Mouse (Mus musculus): Measurements from ENCODE around the gene Msantd1. TPM values are rescaled to one million over a fixed set of nuclear protein-coding genes. Genes with fewer than 3 reads are reported as not detected.

The Msantd1 gene
- polyA plus RNA-seq, 1 experiment from 2014 or later: 3.9 TPM

GRCm38 (mm10) chr5:34918785-34919184 is 11.0 kb downstream of the Msantd1 start:
- Histone ChIP-seq H3K4me2 (ENCODE audit: low read depth, low read length) (no peak overlapping the region), H3K36me3 (ENCODE audit: control insufficient read depth, insufficient read depth, low read length) (no peaks in the 10 kb centered on the region), H3K4me1 (ENCODE audit: control insufficient read depth, insufficient read depth, low read length) (peaks cover 3% of the 10 kb centered on the region; the same call in 1 of the 2 replicates), H3K27ac (ENCODE audit: low read depth, low read length) (no peak overlapping the region), H3K9me3 (ENCODE audit: control insufficient read depth, low read length) (no peaks in the 10 kb centered on the region), H3K4me3 (ENCODE audit: low read depth, low read length) (no peak overlapping the region), H3K9ac (replicated peaks; ENCODE audit: low read depth, low read length) (no peak overlapping the region), H3K27me3 (ENCODE audit: control insufficient read depth, insufficient read depth, low read length) (no peaks in the 10 kb centered on the region)
- no peak for ATAC-seq (ENCODE audit: low read depth)
- 87% methylated on average over 3 of the region's 3 CpGs for WGBS

GRCm38 (mm10) chr5:34922531-34922930 is 14.7 kb downstream of the Msantd1 start:
- H3K9ac ChIP-seq (replicated peaks; ENCODE audit: low read depth, low read length): no peak overlapping the region
- H3K4me1 ChIP-seq (ENCODE audit: control insufficient read depth, insufficient read depth, low read length): no peaks in the 10 kb centered on the region
- no peaks in the 10 kb centered on the region for H3K36me3 ChIP-seq (ENCODE audit: control insufficient read depth, insufficient read depth, low read length)
- no peak overlapping the region for H3K27ac ChIP-seq (ENCODE audit: low read depth, low read length)
- WGBS: 10% methylated on average over 6 of the region's 6 CpGs
- no peaks in the 10 kb centered on the region for H3K27me3 ChIP-seq (ENCODE audit: control insufficient read depth, insufficient read depth, low read length)
- H3K4me3 ChIP-seq (ENCODE audit: low read depth, low read length): no peak overlapping the region
- ATAC-seq (ENCODE audit: low read depth): no peak
- H3K4me2 ChIP-seq (ENCODE audit: low read depth, low read length): no peak overlapping the region
- H3K9me3 ChIP-seq (ENCODE audit: control insufficient read depth, low read length): no peaks in the 10 kb centered on the region

- Histone ChIP-seq H3K36me3 (ENCODE audit: control insufficient read depth, insufficient read depth, low read length) (no peaks in the 10 kb centered on the region), H3K4me2 (ENCODE audit: low read depth, low read length) (no peak overlapping the region), H3K4me1 (ENCODE audit: control insufficient read depth, insufficient read depth, low read length) (no peaks in the 10 kb centered on the region), H3K27me3 (ENCODE audit: control insufficient read depth, insufficient read depth, low read length) (no peaks in the 10 kb centered on the region), H3K9ac (replicated peaks; ENCODE audit: low read depth, low read length) (no peak overlapping the region), H3K4me3 (ENCODE audit: low read depth, low read length) (no peak overlapping the region), H3K9me3 (ENCODE audit: control insufficient read depth, low read length) (no peaks in the 10 kb centered on the region), H3K27ac (ENCODE audit: low read depth, low read length) (no peak overlapping the region)
- no peak for ATAC-seq (ENCODE audit: low read depth)
- 96% methylated on average over 4 of the region's 4 CpGs for WGBS
These were observed 16.1 kb downstream of the Msantd1 start for GRCm38 (mm10) chr5:34923920-34924319.

- WGBS: 91% methylated on average over 7 of the region's 7 CpGs
- no peaks in the 10 kb centered on the region for H3K36me3 ChIP-seq (ENCODE audit: control insufficient read depth, insufficient read depth, low read length)
- H3K4me3 ChIP-seq (ENCODE audit: low read depth, low read length): no peak overlapping the region
- H3K4me2 ChIP-seq (ENCODE audit: low read depth, low read length): no peak overlapping the region
- H3K9ac ChIP-seq (replicated peaks; ENCODE audit: low read depth, low read length): no peak overlapping the region
- no peak overlapping the region for H3K27ac ChIP-seq (ENCODE audit: low read depth, low read length)
- no peaks in the 10 kb centered on the region for H3K9me3 ChIP-seq (ENCODE audit: control insufficient read depth, low read length)
- no peaks in the 10 kb centered on the region for H3K4me1 ChIP-seq (ENCODE audit: control insufficient read depth, insufficient read depth, low read length)
- no peaks in the 10 kb centered on the region for H3K27me3 ChIP-seq (ENCODE audit: control insufficient read depth, insufficient read depth, low read length)
- ATAC-seq (ENCODE audit: low read depth): no peak
These were observed 16.7 kb downstream of the Msantd1 start for GRCm38 (mm10) chr5:34924519-34924918.

GRCm38 (mm10) chr5:34927648-34928047 is 19.8 kb downstream of the Msantd1 start:
- Histone ChIP-seq H3K27ac (ENCODE audit: low read depth, low read length) (no peak overlapping the region), H3K4me2 (ENCODE audit: low read depth, low read length) (no peak overlapping the region), H3K4me1 (ENCODE audit: control insufficient read depth, insufficient read depth, low read length) (peaks cover 11% of the 10 kb centered on the region; the same call in 1 of the 2 replicates), H3K36me3 (ENCODE audit: control insufficient read depth, insufficient read depth, low read length) (no peaks in the 10 kb centered on the region), H3K9me3 (ENCODE audit: control insufficient read depth, low read length) (no peaks in the 10 kb centered on the region), H3K27me3 (ENCODE audit: control insufficient read depth, insufficient read depth, low read length) (no peaks in the 10 kb centered on the region), H3K4me3 (ENCODE audit: low read depth, low read length) (no peak overlapping the region), H3K9ac (replicated peaks; ENCODE audit: low read depth, low read length) (no peak overlapping the region)
- WGBS: 89% methylated on average over 4 of the region's 4 CpGs
- ATAC-seq (ENCODE audit: low read depth): no peak

GRCm38 (mm10) chr5:34930151-34930975 is 22.6 kb downstream of the Msantd1 start:
- H3K4me2 ChIP-seq (ENCODE audit: low read depth, low read length): no peak overlapping the region
- no peaks in the 10 kb centered on the region for H3K27me3 ChIP-seq (ENCODE audit: control insufficient read depth, insufficient read depth, low read length)
- no peaks in the 10 kb centered on the region for H3K36me3 ChIP-seq (ENCODE audit: control insufficient read depth, insufficient read depth, low read length)
- H3K4me3 ChIP-seq (ENCODE audit: low read depth, low read length): no peak overlapping the region
- peaks cover 11% of the 10 kb centered on the region; the same call in 1 of the 2 replicates for H3K4me1 ChIP-seq (ENCODE audit: control insufficient read depth, insufficient read depth, low read length)
- no peak overlapping the region for H3K9ac ChIP-seq (replicated peaks; ENCODE audit: low read depth, low read length)
- H3K27ac ChIP-seq (ENCODE audit: low read depth, low read length): peak overlapping the region; percentile 22; the same call in 1 of the 2 replicates
- WGBS: 68% methylated on average over 9 of the region's 9 CpGs
- H3K9me3 ChIP-seq (ENCODE audit: control insufficient read depth, low read length): no peaks in the 10 kb centered on the region
- ATAC-seq (ENCODE audit: low read depth): no peak

GRCm38 (mm10) chr5:34931091-34931490 is 23.3 kb downstream of the Msantd1 start:
- no peak overlapping the region for H3K9ac ChIP-seq (replicated peaks; ENCODE audit: low read depth, low read length)
- H3K4me3 ChIP-seq (ENCODE audit: low read depth, low read length): no peak overlapping the region
- peak overlapping the region; percentile 22; the same call in 1 of the 2 replicates for H3K27ac ChIP-seq (ENCODE audit: low read depth, low read length)
- H3K36me3 ChIP-seq (ENCODE audit: control insufficient read depth, insufficient read depth, low read length): no peaks in the 10 kb centered on the region
- H3K27me3 ChIP-seq (ENCODE audit: control insufficient read depth, insufficient read depth, low read length): no peaks in the 10 kb centered on the region
- WGBS: 61% methylated on average over 2 of the region's 2 CpGs
- no peak for ATAC-seq (ENCODE audit: low read depth)
- no peak overlapping the region for H3K4me2 ChIP-seq (ENCODE audit: low read depth, low read length)
- no peaks in the 10 kb centered on the region for H3K9me3 ChIP-seq (ENCODE audit: control insufficient read depth, low read length)
- H3K4me1 ChIP-seq (ENCODE audit: control insufficient read depth, insufficient read depth, low read length): peaks cover 11% of the 10 kb centered on the region; the same call in 1 of the 2 replicates

GRCm38 (mm10) chr5:34931516-34932457 is 24.0 kb downstream of the Msantd1 start:
- Histone ChIP-seq H3K4me3 (ENCODE audit: low read depth, low read length) (no peak overlapping the region), H3K4me1 (ENCODE audit: control insufficient read depth, insufficient read depth, low read length) (peaks cover 11% of the 10 kb centered on the region; the same call in 1 of the 2 replicates), H3K4me2 (ENCODE audit: low read depth, low read length) (no peak overlapping the region), H3K27me3 (ENCODE audit: control insufficient read depth, insufficient read depth, low read length) (no peaks in the 10 kb centered on the region), H3K9ac (replicated peaks; ENCODE audit: low read depth, low read length) (no peak overlapping the region), H3K27ac (ENCODE audit: low read depth, low read length) (peak overlapping the region; percentile 35), H3K36me3 (ENCODE audit: control insufficient read depth, insufficient read depth, low read length) (no peaks in the 10 kb centered on the region), H3K9me3 (ENCODE audit: control insufficient read depth, low read length) (no peaks in the 10 kb centered on the region)
- WGBS: 46% methylated on average over 11 of the region's 11 CpGs
- 0 out of 2 replicates have a peak, but pooled peaks have one; percentile 34 for ATAC-seq (ENCODE audit: low read depth)

Data from neural tube, embryonic 14.5 days (tissue).